Mouse (Mus musculus) testis, adult 2 months (tissue): Measurements from ENCODE around the gene Hist1h2bc. TPM values are rescaled to one million over a fixed set of nuclear protein-coding genes. Genes with fewer than 3 reads are reported as not detected.

Experiments used
- H3K27ac ChIP-seq: fragments of 200-500 bp; 2 replicates; pipeline ENCODE4 v1.5.1; 2012; ENCODE audit warnings: low read depth, low read length; ENCODE audit not compliant: control insufficient read depth, insufficient read depth
- H3K27me3 ChIP-seq: fragments of 200-500 bp; 2 replicates; pipeline ENCODE4 v1.6.1; 2012; ENCODE audit warnings: mild to moderate bottlenecking, low read length, moderate library complexity; ENCODE audit not compliant: control insufficient read depth, insufficient read depth
- H3K36me3 ChIP-seq: fragments of 200-500 bp; 2 replicates; pipeline ENCODE4 v1.6.1; 2012; ENCODE audit warnings: mild to moderate bottlenecking, low read length; ENCODE audit not compliant: control insufficient read depth, insufficient read depth
- H3K4me1 ChIP-seq: fragments of 200-500 bp; 2 replicates; pipeline ENCODE4 v1.6.1; 2012; ENCODE audit warnings: low read length; ENCODE audit not compliant: control insufficient read depth, insufficient read depth
- H3K4me3 ChIP-seq: fragments of 200-500 bp; 2 replicates; pipeline ENCODE4 v1.5.1; 2012; ENCODE audit warnings: low read depth, mild to moderate bottlenecking, low read length, moderate library complexity, mixed read lengths; ENCODE audit not compliant: control insufficient read depth
- CTCF ChIP-seq: fragments of 200-500 bp; IDR thresholded peaks from 2 replicates; pipeline ENCODE4 v1.5.1; 2012; ENCODE audit warnings: low read depth, mild to moderate bottlenecking, inconsistent platforms, low read length, moderate library complexity; ENCODE audit not compliant: control insufficient read depth, insufficient read depth, insufficient replicate concordance
- POLR2A ChIP-seq: fragments of 200-500 bp; IDR thresholded peaks from 2 replicates; pipeline ENCODE4 v1.6.1; 2012; ENCODE audit warnings: low read depth, mild to moderate bottlenecking, inconsistent platforms, low read length, moderate library complexity; ENCODE audit not compliant: control insufficient read depth
- polyA plus RNA-seq: library from polyadenylated mRNA; depleted of rRNA; stranded (reverse); fragments of >200 nt; gene quantifications from 2 replicates; pipeline ENCODE4 v1.2.3, GENCODE M21; 2012

The Hist1h2bc gene
- polyA plus RNA-seq, 1 experiment, result 17.8 TPM

GRCm38 (mm10) chr13:23729192-23729525 lies 45.2 kb downstream of the Hist1h2bc start:
- Histone ChIP-seq H3K27ac (no peak overlapping the region), H3K36me3 (no peaks in the 10 kb centered on the region), H3K4me3 (no peak overlapping the region), H3K4me1 (peaks cover 3% of the 10 kb centered on the region; the same call in 1 of the 2 replicates), H3K27me3 (no peaks in the 10 kb centered on the region)
- no peak for TF ChIP-seq POLR2A
- no peak for TF ChIP-seq CTCF

GRCm38 (mm10) chr13:23729706-23730105 lies 45.7 kb downstream of the Hist1h2bc start:
- no peaks in the 10 kb centered on the region for H3K36me3 ChIP-seq
- no peaks in the 10 kb centered on the region for H3K27me3 ChIP-seq
- TF ChIP-seq CTCF, result no peak
- TF ChIP-seq POLR2A, result no peak
- no peak overlapping the region for H3K27ac ChIP-seq
- H3K4me1 ChIP-seq, result peaks cover 3% of the 10 kb centered on the region; the same call in 1 of the 2 replicates
- H3K4me3 ChIP-seq, result no peak overlapping the region

GRCm38 (mm10) chr13:23730479-23730878 lies 46.5 kb downstream of the Hist1h2bc start:
- Histone ChIP-seq H3K4me3 (no peak overlapping the region), H3K27ac (no peak overlapping the region), H3K36me3 (no peaks in the 10 kb centered on the region), H3K4me1 (peaks cover 3% of the 10 kb centered on the region; the same call in 1 of the 2 replicates), H3K27me3 (no peaks in the 10 kb centered on the region)
- TF ChIP-seq CTCF, result no peak
- no peak for TF ChIP-seq POLR2A

- Histone ChIP-seq H3K27ac (no peak overlapping the region), H3K4me1 (peaks cover 3% of the 10 kb centered on the region; the same call in 1 of the 2 replicates), H3K4me3 (no peak overlapping the region), H3K36me3 (no peaks in the 10 kb centered on the region), H3K27me3 (no peaks in the 10 kb centered on the region)
- no peak for TF ChIP-seq POLR2A
- TF ChIP-seq CTCF, result no peak
Measured at GRCm38 (mm10) chr13:23732156-23732804, 48.3 kb downstream of the Hist1h2bc start.

- no peak for TF ChIP-seq CTCF
- no peak for TF ChIP-seq POLR2A
- Histone ChIP-seq H3K27ac (no peak overlapping the region), H3K4me3 (no peak overlapping the region), H3K36me3 (no peaks in the 10 kb centered on the region), H3K27me3 (no peaks in the 10 kb centered on the region), H3K4me1 (peaks cover 7% of the 10 kb centered on the region)
Measured at GRCm38 (mm10) chr13:23737091-23737490, 53.1 kb downstream of the Hist1h2bc start.

GRCm38 (mm10) chr13:23738041-23738440 lies 54.0 kb downstream of the Hist1h2bc start:
- H3K27ac ChIP-seq, result peak overlapping the region; percentile 90
- TF ChIP-seq CTCF, result no peak
- TF ChIP-seq POLR2A, result no peak
- no peaks in the 10 kb centered on the region for H3K36me3 ChIP-seq
- H3K4me1 ChIP-seq, result peaks cover 7% of the 10 kb centered on the region
- no peaks in the 10 kb centered on the region for H3K27me3 ChIP-seq
- no peak overlapping the region for H3K4me3 ChIP-seq

GRCm38 (mm10) chr13:23738677-23739068 lies 54.7 kb downstream of the Hist1h2bc start, which contains the start of gene Hist1h1c:
Gene Hist1h1c (plus strand): TSS chr13:23738808.
- H3K27me3 ChIP-seq, result no peaks in the 10 kb centered on the region
- TF ChIP-seq CTCF (no peak), POLR2A (peak; percentile 96)
- peak within 1 kb of the TSS; percentile 90 for H3K27ac ChIP-seq
- H3K4me1 ChIP-seq, result peaks cover 7% of the 10 kb centered on the region
- H3K36me3 ChIP-seq, result no peaks in the 10 kb centered on the region
- H3K4me3 ChIP-seq, result peak within 1 kb of the TSS; percentile 62
